Mouse (Mus musculus) ES-E14 (cell line): ENCODE data around the gene Dclre1a. TPM values are rescaled to one million over a fixed set of nuclear protein-coding genes. Genes with fewer than 3 reads are reported as not detected.
"Not testable (repeated sequence)": the region's sequence is repeated elsewhere in the genome, so short reads cannot be mapped to it uniquely, and the experiment has no call there.

Experiments used
- DNase-seq: peaks from one replicate; pipeline ENCODE4 v3.0.0-alpha.2; 2013; ENCODE audit warnings: low read depth, low spot score
- H3K27ac ChIP-seq: 2 replicates; pipeline ENCODE4 v1.5.1; 2012; ENCODE audit warnings: low read depth, mild to moderate bottlenecking, low read length, moderate library complexity, mixed read lengths; ENCODE audit not compliant: poor library complexity, insufficient read depth, severe bottlenecking
- H3K36me3 ChIP-seq: 2 replicates; pipeline ENCODE4 v1.6.1; 2012; ENCODE audit warnings: mild to moderate bottlenecking, low read length, moderate library complexity, mixed read lengths; ENCODE audit not compliant: control insufficient read depth, poor library complexity, insufficient read depth, severe bottlenecking
- H3K4me1 ChIP-seq, 2 experiments: fragments of 150-350 bp in 1 of 2; sonication (generic) in 1 of 2; 2 replicates each; pipeline ENCODE4 v1.6.1; 2012; ENCODE audit warnings: low read length in 2 of 2, mild to moderate bottlenecking in 1 of 2, mixed read lengths in 1 of 2; ENCODE audit not compliant: control insufficient read depth in 2 of 2, insufficient read depth in 2 of 2, poor library complexity in 1 of 2
- H3K4me3 ChIP-seq, 2 experiments: fragments of 150-350 bp in 1 of 2; sonication (generic) in 1 of 2; 2 replicates each; pipeline ENCODE4 v1.5.1; 2012; ENCODE audit warnings: low read length in 2 of 2, low read depth in 1 of 2, mild to moderate bottlenecking in 1 of 2, mixed read lengths in 1 of 2; ENCODE audit not compliant: insufficient read depth in 1 of 2, poor library complexity in 1 of 2, severe bottlenecking in 1 of 2
- H3K9ac ChIP-seq: 2 replicates; pipeline ENCODE4 v1.6.1; 2012; ENCODE audit warnings: low read depth, mild to moderate bottlenecking, low read length, mixed read lengths; ENCODE audit not compliant: poor library complexity, insufficient read depth, severe bottlenecking
- H3K9me3 ChIP-seq: fragments of 150-350 bp; sonication (generic); 2 replicates; pipeline ENCODE4 v1.6.1; 2012; ENCODE audit warnings: low read depth, mild to moderate bottlenecking, low read length; ENCODE audit not compliant: control insufficient read depth, insufficient read depth
- CHD2 ChIP-seq: IDR thresholded peaks from 2 replicates; pipeline ENCODE4 v1.6.1; 2014; ENCODE audit warnings: mild to moderate bottlenecking, low read depth, low read length, inconsistent platforms
- HCFC1 ChIP-seq: IDR thresholded peaks from 2 replicates; pipeline ENCODE4 v1.6.1; 2012; ENCODE audit warnings: low read length, inconsistent platforms, borderline replicate concordance; ENCODE audit not compliant: insufficient read depth
- MAFK ChIP-seq: IDR thresholded peaks from 2 replicates; pipeline ENCODE4 v1.6.1; 2014; ENCODE audit warnings: mild to moderate bottlenecking, low read depth, low read length, inconsistent platforms; ENCODE audit not compliant: insufficient read depth
- ZC3H11A ChIP-seq: IDR thresholded peaks from 2 replicates; pipeline ENCODE4 v1.6.1; 2012; ENCODE audit warnings: low read depth, mild to moderate bottlenecking, inconsistent platforms, low read length, borderline replicate concordance
- ZNF384 ChIP-seq: IDR thresholded peaks from 2 replicates; pipeline ENCODE4 v1.6.1; 2012; ENCODE audit warnings: low read depth, low read length, inconsistent platforms
- in situ Hi-C, 2 experiments: fragments of 600-800 bp; cut with MboI; formaldehyde crosslinking; loops; one replicate each; pipeline ENCODE4 v1.15.1; 2025; ENCODE audit warnings: low sequenced_read_pairs in 2 of 2, inconsistent platforms in 1 of 2; ENCODE audit not compliant: unreplicated experiment in 2 of 2
- total RNA-seq: library from RNA; depleted of rRNA; stranded (reverse); fragments of 300-350 nt; gene quantifications from 2 replicates; pipeline ENCODE4 v1.2.3, GENCODE M21; 2012

The Dclre1a gene
- total RNA-seq, 1 experiment = 10.1 TPM

DNA sequence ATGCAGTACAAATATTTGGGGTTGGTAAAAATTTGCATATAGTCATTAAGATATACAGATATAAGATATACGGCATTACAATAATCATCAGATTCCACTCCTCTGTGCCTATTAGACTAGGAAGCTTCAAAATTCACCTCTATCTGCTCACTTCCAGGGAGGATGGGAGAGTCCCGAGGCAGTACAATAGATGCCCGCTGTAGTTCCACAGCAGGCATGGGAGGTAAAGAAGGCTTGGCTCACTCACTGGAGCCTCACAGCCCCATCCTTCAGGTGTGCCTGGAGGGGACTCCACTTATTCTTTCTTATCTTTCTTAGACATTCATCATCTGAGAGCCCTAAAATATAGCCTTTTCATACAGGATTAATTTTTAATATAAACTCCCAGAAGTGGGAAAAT is 13.7 kb downstream of the Dclre1a start:
- in situ Hi-C loops = no loop called here
- H3K27ac ChIP-seq = no peak overlapping the region
- no peak overlapping the region for H3K9ac ChIP-seq
- H3K9me3 ChIP-seq = no peaks in the 10 kb centered on the region
- H3K4me3 ChIP-seq = no peak overlapping the region
- no peak for DNase-seq
- H3K36me3 ChIP-seq = peaks cover 7% of the 10 kb centered on the region; the same call in 1 of the 2 replicates
- TF ChIP-seq ZNF384 (no peak), MAFK (no peak), HCFC1 (no peak), ZC3H11A (no peak), CHD2 (no peak)
- no peaks in the 10 kb centered on the region for H3K4me1 ChIP-seq

DNA sequence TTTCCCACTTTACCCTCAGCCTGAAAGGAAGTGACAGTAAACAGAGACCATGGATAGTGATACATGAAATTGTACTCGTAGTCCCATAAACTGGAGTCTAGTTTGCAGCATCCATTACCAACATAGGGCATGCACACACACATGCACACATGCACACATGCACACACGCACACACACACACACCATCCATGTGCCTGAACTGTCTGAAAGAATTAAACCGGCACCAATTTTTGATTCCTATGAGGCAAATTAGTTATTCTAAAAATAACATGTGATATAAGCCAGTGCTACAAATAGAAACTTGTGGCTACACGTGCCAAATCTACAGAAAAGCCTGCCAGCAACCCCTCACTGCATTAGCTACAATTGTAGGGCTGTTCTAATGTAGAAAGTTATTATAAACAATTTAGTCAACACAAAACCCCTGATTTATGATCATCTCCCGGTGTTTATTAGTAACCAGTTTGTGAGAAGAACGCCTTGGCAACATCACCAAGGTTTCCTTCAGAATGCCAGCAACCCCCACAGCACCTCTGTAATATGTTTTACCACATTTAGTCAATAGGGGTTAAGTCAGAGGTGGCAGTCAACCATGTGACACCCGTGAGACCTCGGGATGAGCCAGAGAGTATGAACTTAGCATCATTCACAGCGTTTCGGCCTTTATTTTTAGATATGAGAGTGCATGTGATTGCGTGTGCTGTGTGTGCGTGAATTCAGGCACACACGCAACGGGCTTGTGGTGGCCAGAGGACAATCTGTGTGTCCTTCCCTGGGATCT is 14.5 kb downstream of the Dclre1a start:
- Histone ChIP-seq H3K9ac (no peak overlapping the region), H3K27ac (no peak overlapping the region), H3K4me1 (no peaks in the 10 kb centered on the region), H3K36me3 (peaks cover 7% of the 10 kb centered on the region; the same call in 1 of the 2 replicates), H3K9me3 (no peaks in the 10 kb centered on the region), H3K4me3 (no peak overlapping the region)
- in situ Hi-C loops = no loop called here
- TF ChIP-seq HCFC1 = no peak
- DNase-seq = no peak

DNA sequence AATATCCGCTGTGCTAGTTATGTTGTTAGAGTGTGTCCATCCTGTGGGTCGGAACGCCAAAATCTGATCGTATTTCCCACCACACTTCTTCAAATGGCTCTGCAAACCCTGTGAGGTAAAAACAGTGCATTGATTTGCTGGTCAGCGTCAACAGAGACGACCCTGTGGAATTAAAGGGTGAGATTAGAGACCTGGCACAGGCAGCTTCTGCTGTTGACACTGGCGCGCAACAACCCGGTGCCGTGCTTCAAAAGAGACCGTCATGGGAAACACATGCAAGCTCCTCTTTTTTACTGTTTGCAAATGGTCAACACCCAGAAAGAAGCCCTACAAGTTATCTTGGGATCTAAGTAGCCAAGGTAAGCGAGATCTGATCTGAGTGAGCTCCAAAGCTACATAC is 16.8 kb downstream of the Dclre1a start:
- in situ Hi-C loops = no loop called here
- no peak for DNase-seq
- TF ChIP-seq MAFK (no peak), CHD2 (no peak), ZNF384 (no peak), HCFC1 (no peak), ZC3H11A (no peak)

GRCm38 (mm10) chr19:56530529-56530928 is 17.5 kb downstream of the Dclre1a start:
- H3K4me1 ChIP-seq = not testable (repeated sequence)

More for the DNA sequence above, 16.8 kb downstream of the Dclre1a start:
- Histone ChIP-seq H3K4me3 (no peak overlapping the region), H3K4me1 (no peaks in the 10 kb centered on the region), H3K27ac (no peak overlapping the region), H3K9ac (no peak overlapping the region), H3K9me3 (no peaks in the 10 kb centered on the region), H3K36me3 (peaks cover 7% of the 10 kb centered on the region; the same call in 1 of the 2 replicates)

DNA sequence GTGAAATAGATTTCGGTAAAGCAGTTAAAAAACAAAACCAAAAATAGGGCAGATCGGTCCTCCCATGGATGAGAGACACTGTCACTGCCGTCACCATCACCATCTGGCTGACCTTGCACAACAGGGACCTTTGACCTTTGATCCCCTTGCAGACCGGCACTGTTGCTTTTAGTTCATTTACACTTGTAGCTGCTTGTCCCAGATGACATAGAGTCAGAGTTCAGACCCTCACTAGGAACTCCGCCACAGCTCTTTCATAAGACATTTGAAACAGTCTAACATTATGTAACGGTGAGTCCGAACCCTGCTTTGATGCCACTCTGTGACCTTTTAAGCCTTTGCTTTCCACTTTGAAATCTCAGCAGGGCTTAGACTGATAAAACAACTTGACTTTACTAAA is 28.6 kb downstream of the Dclre1a start:
- H3K9ac ChIP-seq, in situ Hi-C loops, DNase-seq, H3K4me1 ChIP-seq, H3K27ac ChIP-seq, H3K36me3 ChIP-seq, H3K9me3 ChIP-seq, H3K4me3 ChIP-seq: not testable (repeated sequence)

More at GRCm38 (mm10) chr19:56530529-56530928, 17.5 kb downstream of the Dclre1a start:
- in situ Hi-C loops, DNase-seq, H3K9me3 ChIP-seq, H3K36me3 ChIP-seq, H3K9ac ChIP-seq, H3K27ac ChIP-seq, H3K4me3 ChIP-seq: not testable (repeated sequence)

DNA sequence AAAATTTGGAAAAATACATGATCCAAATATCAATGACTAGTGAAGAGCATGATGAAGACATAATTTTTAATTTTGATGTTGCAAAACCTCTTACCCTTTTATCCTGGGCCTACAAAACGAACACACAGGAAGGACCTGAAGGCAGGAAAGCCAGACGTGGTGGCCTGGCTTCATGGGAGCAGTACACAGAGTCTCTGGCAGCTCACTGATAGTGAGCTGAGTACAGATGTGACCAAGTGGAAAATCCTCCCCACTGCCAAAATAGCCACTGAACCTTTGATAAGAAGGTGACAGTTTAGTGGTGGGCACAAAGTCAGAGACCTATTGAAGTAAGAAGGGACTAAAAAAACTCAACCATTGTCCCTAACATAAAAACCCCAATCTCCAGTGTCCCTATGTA is 34.5 kb downstream of the Dclre1a start:
- H3K9ac ChIP-seq, in situ Hi-C loops, H3K4me3 ChIP-seq, DNase-seq, H3K27ac ChIP-seq, H3K36me3 ChIP-seq, H3K9me3 ChIP-seq, H3K4me1 ChIP-seq: not testable (repeated sequence)

GRCm38 (mm10) chr19:56511207-56511606 is 36.8 kb downstream of the Dclre1a start:
- in situ Hi-C loops, H3K4me3 ChIP-seq, H3K27ac ChIP-seq, H3K9me3 ChIP-seq, H3K4me1 ChIP-seq, H3K36me3 ChIP-seq, H3K9ac ChIP-seq, DNase-seq: not testable (repeated sequence)
